Mouse (Mus musculus) thymus, postnatal 4 days (tissue): ENCODE data around the gene Ifit1bl2.
A peak's percentile ranks its signal among the peaks of the same experiment; 100 is the strongest.
"Not testable (repeated sequence)": the region's sequence is repeated elsewhere in the genome, so short reads cannot be mapped to it uniquely, and the experiment has no call there.

Experiments used
- DNase-seq: peaks from one replicate; pipeline ENCODE4 v3.0.0; 2021

Ifit1bl2 gene

DNA sequence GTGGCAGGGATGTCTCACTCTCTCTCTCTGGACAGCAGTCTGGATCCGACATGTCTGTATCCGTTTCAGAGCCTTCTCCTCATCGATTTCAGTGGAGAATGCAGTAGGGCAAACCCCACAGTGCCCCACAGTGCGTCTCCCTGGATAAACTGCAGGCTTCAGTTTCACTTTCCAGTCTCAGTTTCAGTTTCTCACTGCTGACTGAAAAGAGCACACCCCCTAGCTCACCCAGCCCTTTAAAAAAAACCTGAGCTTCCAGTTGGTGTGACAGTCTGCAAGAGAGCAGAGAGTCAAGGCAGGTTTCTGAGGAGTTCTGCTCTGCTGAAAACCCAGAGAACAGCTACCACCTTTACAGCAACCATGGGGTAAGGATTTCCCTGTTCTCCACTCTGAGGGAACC is at the start of gene Ifit1bl2, which contains the start of gene Ifit1:
Ifit1bl2 (minus strand) TSS at position 121 of the 400 bp plus-strand sequence.
Ifit1 (plus strand) TSS at position 249 of the 400 bp plus-strand sequence.
- no peak for DNase-seq

DNA sequence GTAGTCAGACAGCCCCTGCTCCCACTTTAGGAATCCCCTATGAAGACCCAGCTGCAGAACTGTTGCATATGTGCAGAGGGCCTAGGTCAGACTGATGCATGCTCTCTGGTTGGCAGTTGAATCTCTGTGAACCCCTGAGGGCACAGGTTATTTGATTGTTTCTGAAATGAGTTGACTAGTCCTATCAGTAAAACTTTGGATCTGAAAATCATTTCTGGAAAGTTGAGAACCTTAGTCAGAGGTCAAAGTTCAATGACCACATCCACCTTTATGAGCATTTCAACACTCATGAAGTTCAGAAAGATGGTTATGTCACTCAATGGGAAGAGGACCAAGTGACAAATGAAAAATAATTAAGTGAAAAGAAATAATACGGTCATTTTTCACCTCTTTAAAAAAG is 45.0 kb upstream of the Ifit1bl2 start:
- DNase-seq: no peak

GRCm38 (mm10) chr19:34684857-34685256 is 44.3 kb upstream of the Ifit1bl2 start:
- DNase-seq: peak; percentile 58

GRCm38 (mm10) chr19:34678428-34678827 is 37.9 kb upstream of the Ifit1bl2 start:
- no peak for DNase-seq

DNA sequence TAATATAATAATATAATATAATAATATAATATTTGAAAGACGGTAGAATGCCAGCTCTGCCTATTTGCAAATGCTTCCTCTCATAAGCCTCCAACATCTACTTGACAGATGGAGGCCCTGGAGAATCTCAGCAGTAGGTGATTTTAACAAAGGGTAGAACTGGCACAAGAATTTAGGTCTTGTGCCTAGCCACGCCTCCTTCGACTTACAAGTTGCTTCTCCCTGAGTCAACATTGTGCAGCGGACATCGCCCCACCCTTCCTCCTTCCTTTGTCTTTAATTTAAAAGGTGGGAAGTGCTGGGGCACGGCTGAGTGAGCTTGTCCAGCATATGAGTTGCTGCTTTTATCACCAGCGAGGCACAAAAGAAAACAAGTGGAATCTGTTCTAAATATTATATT is 32.9 kb upstream of the Ifit1bl2 start:
- DNase-seq: no peak

DNA sequence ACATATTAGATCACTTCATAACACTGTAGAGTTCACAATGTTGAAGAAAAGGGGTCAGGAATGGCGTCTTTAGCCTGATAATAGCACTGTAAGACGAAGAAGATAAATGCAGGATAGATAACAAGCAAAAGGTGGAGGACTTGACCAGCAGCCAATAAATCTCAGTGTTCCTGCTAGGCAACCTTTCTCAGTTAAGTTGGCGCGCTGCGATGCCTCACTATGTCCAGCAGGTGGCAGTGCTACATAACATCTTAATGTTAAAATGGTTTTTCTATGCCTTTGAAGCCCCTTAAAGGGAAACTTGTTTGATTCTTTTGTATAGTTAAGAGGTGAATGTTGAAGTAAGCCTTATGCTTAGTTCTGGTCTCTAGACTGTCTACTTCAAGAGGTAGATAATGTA is 25.6 kb upstream of the Ifit1bl2 start:
- DNase-seq: peak; percentile 83

DNA sequence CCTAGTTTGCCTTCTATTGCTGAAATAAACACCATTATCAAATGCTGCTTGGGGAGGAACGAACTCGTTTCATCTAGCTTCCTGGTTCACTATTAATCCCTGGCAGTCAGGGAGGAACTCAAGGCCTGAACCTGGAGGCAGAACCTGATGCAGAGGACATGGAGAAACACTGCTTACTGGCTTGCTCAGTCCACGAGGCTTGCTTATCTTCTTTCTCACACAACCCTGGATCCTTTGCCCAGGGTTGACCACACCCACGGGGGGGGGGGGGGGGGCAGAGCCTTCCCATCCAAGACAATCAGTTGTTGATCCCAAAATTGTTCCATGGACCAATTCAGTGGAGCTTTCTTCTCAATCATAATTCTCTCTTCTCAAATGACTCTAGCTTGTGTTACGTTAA is 22.2 kb upstream of the Ifit1bl2 start:
- DNase-seq: no peak

GRCm38 (mm10) chr19:34662067-34662507 is 21.5 kb upstream of the Ifit1bl2 start:
- DNase-seq: peak; percentile 51

DNA sequence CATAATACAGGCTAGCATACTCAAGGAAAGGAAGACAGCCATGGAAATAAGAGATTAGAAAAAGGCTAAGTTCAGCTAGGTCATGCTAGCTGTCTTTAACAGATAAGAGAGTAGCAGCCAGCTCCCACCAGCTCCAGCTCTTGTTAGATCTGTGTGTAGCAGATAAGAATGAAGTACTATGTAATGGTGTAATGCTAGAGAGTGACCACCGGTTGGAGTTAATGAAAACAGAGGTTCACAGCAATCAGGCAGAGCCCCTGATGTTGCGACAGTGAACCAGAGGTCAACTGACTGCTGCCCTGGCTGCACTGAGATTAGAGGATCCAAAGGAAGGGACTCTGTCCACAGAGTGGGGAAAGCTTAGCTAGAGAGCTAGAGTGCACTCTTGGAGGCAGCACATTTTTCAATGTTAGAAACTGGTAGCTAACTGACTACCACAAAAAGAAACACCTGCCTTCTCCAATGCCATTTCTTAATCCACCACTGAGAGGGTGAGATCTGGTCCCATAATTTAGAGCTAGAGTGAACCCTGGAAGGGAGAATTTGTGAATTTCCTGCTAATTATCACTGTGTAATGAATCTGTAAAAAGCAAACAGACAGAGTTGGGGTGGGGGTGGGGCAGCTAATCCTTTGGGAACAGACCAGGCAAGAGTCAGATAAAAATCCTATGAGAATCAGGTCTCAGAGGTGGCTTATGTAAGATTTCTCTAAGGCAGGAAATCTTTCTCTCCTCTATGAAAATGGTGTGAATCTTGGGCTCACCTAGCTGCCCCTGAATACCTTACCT is 16.2 kb upstream of the Ifit1bl2 start:
- no peak for DNase-seq

GRCm38 (mm10) chr19:34655227-34655805 is 14.8 kb upstream of the Ifit1bl2 start:
- DNase-seq: no peak

DNA sequence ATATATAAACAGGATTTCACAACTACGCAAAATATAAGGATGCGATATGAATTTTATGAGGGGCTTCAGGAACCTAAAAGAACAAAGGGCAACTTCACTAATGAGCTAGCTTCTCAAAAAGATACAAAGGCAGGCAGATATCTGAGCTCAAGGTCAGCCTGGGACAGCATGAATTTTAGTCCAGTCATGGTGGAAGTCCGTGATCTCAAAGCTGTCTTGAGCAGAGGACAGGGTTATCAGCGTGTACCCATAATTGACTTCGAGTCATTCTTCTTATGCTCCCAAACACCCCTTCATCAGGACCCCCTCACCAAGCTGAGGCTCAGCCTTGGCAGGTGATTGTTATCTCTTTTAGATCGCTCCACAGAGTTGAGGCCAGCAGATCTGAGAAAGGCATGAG is 10.5 kb upstream of the Ifit1bl2 start:
- no peak for DNase-seq

GRCm38 (mm10) chr19:34650276-34650675 is 9.7 kb upstream of the Ifit1bl2 start:
- no peak for DNase-seq

DNA sequence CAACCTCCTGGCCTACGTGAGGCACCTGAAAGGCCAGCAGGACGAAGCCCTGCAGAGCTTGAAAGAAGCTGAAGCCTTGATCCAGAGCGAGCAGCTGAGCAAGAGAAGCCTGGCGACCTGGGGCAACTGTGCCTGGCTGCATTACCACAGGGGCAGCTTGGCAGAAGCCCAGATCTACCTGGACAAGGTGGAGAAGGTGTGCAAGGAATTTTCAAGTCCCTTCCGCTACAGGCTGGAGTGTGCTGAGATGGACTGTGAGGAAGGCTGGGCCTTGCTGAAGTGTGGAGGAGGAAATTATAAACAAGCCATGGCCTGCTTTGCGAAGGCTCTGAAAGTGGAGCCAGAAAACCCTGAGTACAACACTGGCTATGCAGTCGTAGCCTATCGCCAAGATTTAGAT is 7.1 kb upstream of the Ifit1bl2 start:
- not testable (repeated sequence) for DNase-seq

- no peak for DNase-seq
Observed at GRCm38 (mm10) chr19:34642616-34643015, 2.1 kb upstream of the Ifit1bl2 start.

DNA sequence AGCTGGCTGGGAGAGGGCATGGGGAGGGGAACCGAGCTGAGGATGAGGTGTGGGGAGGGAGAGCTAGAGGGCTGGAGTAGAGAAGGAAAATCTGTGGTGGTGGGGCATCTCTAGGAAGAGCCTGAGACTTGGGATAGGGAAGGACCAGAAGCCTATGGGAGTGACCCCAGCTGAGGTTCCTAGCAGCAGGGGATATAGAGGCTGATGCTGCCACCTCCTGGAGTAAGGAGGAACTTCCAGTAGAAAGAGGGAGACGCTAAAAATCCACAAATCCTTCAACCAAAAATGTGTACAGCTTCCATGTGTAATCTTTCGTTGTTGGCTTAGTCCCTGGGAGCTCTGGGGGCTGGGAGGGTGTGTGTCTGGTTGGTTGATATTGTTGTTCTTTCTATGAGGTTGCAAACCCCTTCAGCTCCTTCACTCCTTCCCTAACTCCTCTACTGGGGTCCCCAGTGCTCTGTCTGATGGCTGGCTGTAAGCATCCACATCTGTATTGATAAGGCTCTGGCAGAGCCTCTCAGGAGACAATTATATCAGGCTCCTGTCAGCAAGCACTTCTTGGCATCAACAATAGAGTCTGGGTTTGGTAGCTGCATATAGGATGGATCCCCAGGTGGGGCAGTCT is 3.5 kb downstream of the Ifit1bl2 start:
- peak; percentile 66 for DNase-seq

DNA sequence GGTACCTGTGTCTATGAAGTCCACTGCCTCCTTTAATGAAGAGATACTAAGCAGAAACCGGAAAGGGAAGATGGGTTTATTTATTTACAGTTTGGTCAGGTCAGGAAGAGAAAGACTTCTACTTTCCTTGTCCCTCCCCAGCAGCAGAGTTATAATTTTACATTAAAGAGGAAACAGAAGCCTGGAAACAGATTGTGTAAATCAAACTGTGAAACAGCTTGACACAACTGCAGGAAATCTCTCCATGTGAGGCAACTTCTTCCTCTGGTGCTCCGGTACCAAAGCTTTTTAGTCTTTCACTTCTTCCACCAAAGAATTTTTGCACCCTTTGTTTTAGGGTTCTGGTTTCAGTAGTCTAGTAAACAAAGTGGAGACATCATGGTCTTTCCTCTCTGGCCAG is 7.1 kb downstream of the Ifit1bl2 start:
- DNase-seq: no peak

- DNase-seq: no peak
Observed at GRCm38 (mm10) chr19:34631487-34631886, 9.1 kb downstream of the Ifit1bl2 start.

DNA sequence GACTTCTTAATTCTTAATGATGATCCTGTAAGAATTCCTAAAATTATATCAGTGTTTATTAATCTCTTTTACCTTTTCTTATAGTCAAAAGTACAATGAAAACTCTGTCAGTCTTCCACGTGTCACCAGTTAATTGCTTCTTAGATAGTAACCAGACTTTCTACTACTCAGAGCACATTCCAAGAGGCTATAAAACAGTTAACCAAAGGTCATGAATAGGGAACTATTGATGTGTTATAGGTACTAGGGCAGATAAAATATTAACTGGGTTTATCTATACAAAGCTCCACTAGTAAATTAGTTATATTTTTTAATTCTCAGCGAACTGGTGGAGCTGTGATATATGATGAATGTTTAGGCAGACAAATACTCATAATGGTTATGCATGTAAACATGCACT is 13.0 kb downstream of the Ifit1bl2 start:
- no peak for DNase-seq

DNA sequence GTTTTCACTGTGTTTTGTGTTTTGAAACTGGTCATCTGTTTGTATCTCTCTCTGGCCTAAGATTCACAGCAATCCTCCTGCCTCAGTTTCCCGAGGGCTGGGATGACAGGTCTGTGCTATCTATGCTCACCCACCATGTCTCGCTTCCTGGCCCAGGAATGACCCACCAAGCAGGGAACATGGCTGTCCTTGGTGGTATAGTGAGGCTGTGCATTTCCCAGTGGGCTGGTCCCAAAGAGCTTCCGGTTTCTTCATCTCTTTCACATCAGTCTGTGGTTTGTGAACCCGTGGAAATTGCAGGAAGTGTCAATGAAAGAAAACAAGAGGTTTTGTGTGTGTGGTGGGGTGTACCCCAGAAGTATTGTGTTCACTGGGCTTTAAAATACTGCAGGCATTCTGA is 15.9 kb downstream of the Ifit1bl2 start:
- DNase-seq: no peak

GRCm38 (mm10) chr19:34623781-34624180 is 16.8 kb downstream of the Ifit1bl2 start:
- DNase-seq: no peak

DNA sequence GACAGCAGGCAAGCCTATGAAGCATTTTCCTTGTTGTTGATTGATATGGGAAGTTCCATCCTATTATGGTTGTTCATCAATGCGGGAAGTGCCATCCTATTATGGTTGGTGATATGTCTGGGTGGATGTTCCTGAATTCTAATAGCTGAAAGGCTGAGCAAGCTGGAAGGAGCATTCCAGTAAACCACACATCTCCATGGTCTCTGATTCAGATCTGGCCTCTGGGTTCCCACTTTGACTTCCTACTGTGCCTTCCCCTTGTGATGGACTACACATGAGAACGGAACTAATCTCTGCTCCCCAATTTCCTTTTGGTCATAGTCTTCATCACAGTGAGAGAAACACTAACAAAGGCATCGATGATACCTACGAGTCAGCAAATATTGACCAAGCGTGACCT is 19.7 kb downstream of the Ifit1bl2 start:
- no peak for DNase-seq

DNA sequence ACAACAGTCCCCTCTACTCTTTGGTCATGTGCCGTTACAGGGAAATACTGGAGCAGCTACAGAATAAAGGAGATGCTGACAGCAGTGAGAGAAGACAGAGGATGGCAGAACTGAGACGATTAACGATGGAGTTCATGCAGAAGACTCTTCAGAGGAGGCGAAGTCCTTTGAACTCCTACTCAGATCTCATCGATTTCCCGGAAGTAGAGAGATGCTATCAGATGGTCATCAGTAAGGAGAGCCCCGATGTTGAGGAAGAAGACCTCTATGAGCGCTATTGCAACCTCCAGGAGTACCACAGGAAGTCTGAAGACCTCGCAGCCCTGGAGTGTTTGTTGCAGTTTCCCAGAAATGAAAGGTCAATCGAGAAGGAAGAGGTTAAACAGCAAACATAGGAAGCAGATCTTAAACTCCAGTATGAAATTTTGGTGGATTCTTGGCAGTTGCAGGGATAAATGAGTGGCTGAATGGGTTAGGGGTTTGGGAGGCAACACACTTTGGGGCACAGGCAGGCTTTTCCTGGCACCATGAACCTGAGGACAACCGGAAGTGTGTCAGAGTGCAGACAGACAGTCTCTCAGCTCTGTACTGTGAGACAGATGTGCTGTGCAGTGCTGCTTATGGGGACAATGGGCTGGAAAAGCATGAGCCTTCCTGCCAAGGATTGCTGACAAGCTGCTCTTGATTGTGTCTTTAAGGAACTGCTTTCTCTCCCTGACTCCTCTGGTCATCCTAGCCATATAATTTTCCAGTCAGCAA is 28.1 kb downstream of the Ifit1bl2 start:
- DNase-seq: not testable (repeated sequence)

DNA sequence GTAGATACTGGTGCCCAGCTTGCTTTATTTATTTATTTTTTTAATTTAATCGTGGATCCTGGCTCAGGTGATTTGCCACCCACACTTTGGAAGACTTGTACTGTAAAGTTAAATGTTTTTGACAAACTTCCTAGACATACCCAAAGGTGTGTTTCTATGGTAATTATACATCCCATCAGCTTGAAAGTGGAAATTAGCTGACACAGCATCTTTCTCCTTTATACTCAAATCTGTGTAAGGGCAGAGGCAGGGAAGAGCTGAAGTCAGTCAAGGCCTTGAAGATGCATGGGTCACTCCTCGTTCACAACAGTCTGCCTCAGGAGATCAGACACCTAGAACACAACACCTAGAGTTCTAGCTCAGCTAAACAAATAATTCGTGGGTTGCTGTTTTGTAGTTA is 30.4 kb downstream of the Ifit1bl2 start:
- not testable (repeated sequence) for DNase-seq
